Mouse (Mus musculus) liver, embryonic 11.5 days (tissue): ENCODE measurements around the gene Pced1a. TPM values are rescaled to one million over a fixed set of nuclear protein-coding genes. Genes with fewer than 3 reads are reported as not detected.

Experiments
- ATAC-seq: fragments of 200-750 bp; cut with Nextera tagmentation; replicated peaks from 2 replicates; pipeline ENCODE4 v1.8.0; 2017; ENCODE audit warnings: moderate number of reproducible peaks, mild to moderate bottlenecking, moderate TSS enrichment, moderate library complexity; ENCODE audit not compliant: low FRiP score
- DNase-seq: peaks from one replicate; pipeline ENCODE4 v3.0.0-alpha.2; 2017; ENCODE audit warnings: low spot score
- H3K27ac ChIP-seq: fragments of 300-500 bp; sonication (generic); 2 replicates; pipeline ENCODE4 v1.5.1; 2014; ENCODE audit warnings: mild to moderate bottlenecking, low read depth, low read length, control low read depth
- H3K27me3 ChIP-seq: fragments of 300-500 bp; sonication (generic); replicated peaks from 2 replicates; pipeline ENCODE4 v1.6.1; 2014; ENCODE audit warnings: low read length, mixed read lengths; ENCODE audit not compliant: control insufficient read depth, insufficient read depth
- H3K36me3 ChIP-seq: fragments of 300-500 bp; sonication (generic); 2 replicates; pipeline ENCODE4 v1.6.1; 2014; ENCODE audit warnings: mild to moderate bottlenecking, low read length, moderate library complexity, mixed read lengths; ENCODE audit not compliant: control insufficient read depth, insufficient read depth
- H3K4me1 ChIP-seq: fragments of 300-500 bp; sonication (generic); replicated peaks from 2 replicates; pipeline ENCODE4 v1.6.1; 2014; ENCODE audit warnings: low read length, mixed read lengths; ENCODE audit not compliant: control insufficient read depth, insufficient read depth
- H3K4me2 ChIP-seq: fragments of 300-500 bp; sonication (generic); 2 replicates; pipeline ENCODE4 v1.6.1; 2014; ENCODE audit warnings: mild to moderate bottlenecking, control low read depth, moderate library complexity
- H3K4me3 ChIP-seq: fragments of 300-500 bp; sonication (generic); 2 replicates; pipeline ENCODE4 v1.5.1; 2014; ENCODE audit warnings: low read depth, low read length, control low read depth
- H3K9ac ChIP-seq: fragments of 300-500 bp; sonication (generic); 2 replicates; pipeline ENCODE4 v1.6.1; 2014; ENCODE audit warnings: low read depth, low read length, control low read depth
- H3K9me3 ChIP-seq: fragments of 300-500 bp; sonication (generic); 2 replicates; pipeline ENCODE4 v1.6.1; 2016; ENCODE audit warnings: low read length, inconsistent platforms, mixed read lengths; ENCODE audit not compliant: control insufficient read depth
- WGBS: fragments of 180-500 bp; shearing (Covaris S2); extraction: QIAGEN DNeasy Blood & Tissue Kit; methylation state at CpG from one replicate; pipeline ENCODE4 v1.1.7; 2014; 5-methylcytosine and 5-hydroxymethylcytosine counted together
- polyA plus RNA-seq: library from polyadenylated mRNA; unstranded; fragments of >200 nt; fragmentation: Nextera tagmentation; extraction: Ambion mirVana; gene quantifications from 2 replicates; pipeline ENCODE4 v1.2.1, GENCODE M21; 2014

Gene Pced1a
- polyA plus RNA-seq, 1 experiment from 2014 or later, result 7.6 TPM

GRCm38 (mm10) chr2:130404939-130405338, 19.6 kb downstream of the Pced1a start, which contains the start of the genes Gm28372 and 1700020A23Rik:
Gene Gm28372 (plus strand): TSS chr2:130405239.
Gene 1700020A23Rik (plus strand): TSS chr2:130405259.
- Histone ChIP-seq H3K4me2 (no peak within 1 kb of the TSS), H3K4me3 (no peak within 1 kb of the TSS), H3K36me3 (no peaks in the 10 kb centered on the region), H3K4me1 (no peaks in the 10 kb centered on the region), H3K9ac (no peak within 1 kb of the TSS), H3K27ac (no peak within 1 kb of the TSS), H3K9me3 (no peaks in the 10 kb centered on the region), H3K27me3 (no peaks in the 10 kb centered on the region)
- DNase-seq (no peak), ATAC-seq (no peak)
- WGBS, result 76% methylated on average over 1 of the region's 1 CpGs

- Histone ChIP-seq H3K9ac (no peak overlapping the region), H3K4me3 (no peak overlapping the region), H3K4me2 (no peak overlapping the region), H3K27ac (no peak overlapping the region), H3K36me3 (no peaks in the 10 kb centered on the region), H3K9me3 (no peaks in the 10 kb centered on the region), H3K4me1 (no peaks in the 10 kb centered on the region), H3K27me3 (peaks cover 21% of the 10 kb centered on the region)
- DNase-seq (no peak), ATAC-seq (no peak)
- 77% methylated on average over 4 of the region's 4 CpGs for WGBS
These were observed 22.6 kb downstream of the Pced1a start for GRCm38 (mm10) chr2:130401891-130402290.

- ATAC-seq, result no peak
- H3K27me3 ChIP-seq, result peaks cover 28% of the 10 kb centered on the region
These were observed 24.5 kb downstream of the Pced1a start for GRCm38 (mm10) chr2:130400046-130400445.

GRCm38 (mm10) chr2:130398091-130398490, 26.4 kb downstream of the Pced1a start:
- DNase-seq (no peak), ATAC-seq (0 out of 2 replicates have a peak, but pooled peaks have one; percentile 15)
- Histone ChIP-seq H3K27me3 (peaks cover 28% of the 10 kb centered on the region), H3K36me3 (peaks cover 4% of the 10 kb centered on the region; the same call in 1 of the 2 replicates), H3K9ac (no peak overlapping the region), H3K9me3 (no peaks in the 10 kb centered on the region), H3K4me2 (peak overlapping the region; percentile 74), H3K4me3 (peak overlapping the region; percentile 54), H3K4me1 (no peaks in the 10 kb centered on the region; the same call in 1 of the 2 replicates), H3K27ac (no peak overlapping the region)
- 13% methylated on average over 14 of the region's 14 CpGs for WGBS

More at GRCm38 (mm10) chr2:130400046-130400445, 24.5 kb downstream of the Pced1a start:
- Histone ChIP-seq H3K27ac (no peak overlapping the region), H3K9me3 (no peaks in the 10 kb centered on the region), H3K4me3 (no peak overlapping the region), H3K4me2 (no peak overlapping the region), H3K36me3 (no peaks in the 10 kb centered on the region), H3K4me1 (no peaks in the 10 kb centered on the region; the same call in 1 of the 2 replicates), H3K9ac (no peak overlapping the region)
- WGBS, result 92% methylated on average over 1 of the region's 1 CpGs
- DNase-seq, result no peak

GRCm38 (mm10) chr2:130397186-130397985, 27.1 kb downstream of the Pced1a start, which contains the start of gene Cpxm1:
Gene Cpxm1 (minus strand): TSS chr2:130397574.
- peak within 1 kb of the TSS; percentile 54 for H3K4me3 ChIP-seq
- 2% methylated on average over 45 of the region's 53 CpGs for WGBS
- H3K4me2 ChIP-seq, result peak within 1 kb of the TSS; percentile 74
- ATAC-seq, result peak; percentile 77
- peaks cover 4% of the 10 kb centered on the region; the same call in 1 of the 2 replicates for H3K36me3 ChIP-seq
- DNase-seq, result peak; percentile 75
- no peaks in the 10 kb centered on the region; the same call in 1 of the 2 replicates for H3K4me1 ChIP-seq
- H3K27me3 ChIP-seq, result peaks cover 28% of the 10 kb centered on the region
- H3K27ac ChIP-seq, result no peak within 1 kb of the TSS
- peak within 1 kb of the TSS; percentile 18 for H3K9ac ChIP-seq
- H3K9me3 ChIP-seq, result no peaks in the 10 kb centered on the region

GRCm38 (mm10) chr2:130395696-130396095, 28.8 kb downstream of the Pced1a start:
- no peaks in the 10 kb centered on the region; the same call in 1 of the 2 replicates for H3K4me1 ChIP-seq
- H3K9ac ChIP-seq, result no peak overlapping the region
- ATAC-seq (no peak), DNase-seq (no peak)
- 87% methylated on average over 11 of the region's 11 CpGs for WGBS
- H3K27ac ChIP-seq, result no peak overlapping the region
- H3K27me3 ChIP-seq, result peaks cover 28% of the 10 kb centered on the region
- H3K4me3 ChIP-seq, result no peak overlapping the region
- H3K4me2 ChIP-seq, result no peak overlapping the region
- H3K36me3 ChIP-seq, result peaks cover 4% of the 10 kb centered on the region; the same call in 1 of the 2 replicates
- H3K9me3 ChIP-seq, result no peaks in the 10 kb centered on the region

- H3K4me1 ChIP-seq, result no peaks in the 10 kb centered on the region; the same call in 1 of the 2 replicates
- 80% methylated on average over 3 of the region's 3 CpGs for WGBS
- H3K27ac ChIP-seq, result no peak overlapping the region
- peaks cover 4% of the 10 kb centered on the region; the same call in 1 of the 2 replicates for H3K36me3 ChIP-seq
- no peaks in the 10 kb centered on the region for H3K9me3 ChIP-seq
- ATAC-seq (no peak), DNase-seq (no peak)
- peaks cover 16% of the 10 kb centered on the region for H3K27me3 ChIP-seq
- no peak overlapping the region for H3K9ac ChIP-seq
- H3K4me3 ChIP-seq, result no peak overlapping the region
- H3K4me2 ChIP-seq, result no peak overlapping the region
These were observed 31.7 kb downstream of the Pced1a start for GRCm38 (mm10) chr2:130392836-130393235.

- 77% methylated on average over 11 of the region's 11 CpGs for WGBS
- ATAC-seq, result no peak
- H3K27ac ChIP-seq, result no peak overlapping the region
These were observed 33.4 kb downstream of the Pced1a start for GRCm38 (mm10) chr2:130390993-130391625.

More at GRCm38 (mm10) chr2:130390993-130391625, 33.4 kb downstream of the Pced1a start:
- Histone ChIP-seq H3K9me3 (no peaks in the 10 kb centered on the region), H3K4me3 (no peak overlapping the region), H3K9ac (no peak overlapping the region), H3K4me1 (no peaks in the 10 kb centered on the region), H3K27me3 (peaks cover under 1% of the 10 kb centered on the region; the same call in 1 of the 2 replicates), H3K4me2 (no peak overlapping the region), H3K36me3 (peaks cover 4% of the 10 kb centered on the region; the same call in 1 of the 2 replicates)
- DNase-seq, result no peak
